Mouse (Mus musculus) ES-Bruce4 (cell line): ENCODE results near the gene Mogat2. TPM values are rescaled to one million over a fixed set of nuclear protein-coding genes. Genes with fewer than 3 reads are reported as not detected.

ENCODE experiments used
- H3K27ac ChIP-seq: 2 replicates; pipeline ENCODE4 v1.5.1; 2012; ENCODE audit warnings: low read length, inconsistent platforms; ENCODE audit not compliant: insufficient read depth
- H3K27me3 ChIP-seq: 2 replicates; pipeline ENCODE4 v1.6.1; 2012; ENCODE audit warnings: mild to moderate bottlenecking, low read length, inconsistent platforms; ENCODE audit not compliant: control insufficient read depth, poor library complexity, insufficient read depth, severe bottlenecking
- H3K36me3 ChIP-seq: 2 replicates; pipeline ENCODE4 v1.6.1; 2012; ENCODE audit warnings: inconsistent platforms, mild to moderate bottlenecking, low read length, moderate library complexity; ENCODE audit not compliant: control insufficient read depth, poor library complexity, insufficient read depth, severe bottlenecking
- H3K4me1 ChIP-seq: one replicate; pipeline ENCODE4 v1.8.1; 2011; ENCODE audit warnings: low read length; ENCODE audit not compliant: control insufficient read depth, insufficient read depth
- H3K4me3 ChIP-seq: 2 replicates; pipeline ENCODE4 v1.5.1; 2011; ENCODE audit warnings: low read depth, mild to moderate bottlenecking, low read length
- H3K9ac ChIP-seq: 2 replicates; pipeline ENCODE4 v1.6.1; 2012; ENCODE audit warnings: low read depth, mild to moderate bottlenecking, inconsistent platforms; ENCODE audit not compliant: poor library complexity, severe bottlenecking
- H3K9me3 ChIP-seq: replicated peaks from 2 replicates; pipeline ENCODE4 v1.6.1; 2012; ENCODE audit warnings: mild to moderate bottlenecking, low read length, inconsistent platforms; ENCODE audit not compliant: control insufficient read depth, poor library complexity, insufficient read depth, severe bottlenecking
- CTCF ChIP-seq: IDR thresholded peaks from one replicate; pipeline ENCODE4 v1.8.1; 2011; ENCODE audit warnings: low read depth, low read length
- EP300 ChIP-seq: IDR thresholded peaks from 2 replicates; pipeline ENCODE4 v1.6.1; 2011; ENCODE audit warnings: low read depth, low read length; ENCODE audit not compliant: insufficient read depth
- POLR2A ChIP-seq: IDR thresholded peaks from one replicate; pipeline ENCODE4 v1.8.1; 2011; ENCODE audit warnings: low read length; ENCODE audit not compliant: insufficient read depth
- polyA plus RNA-seq: library from polyadenylated mRNA; stranded (reverse); fragments of >200 nt; gene quantifications from 2 replicates; pipeline ENCODE4 v1.2.4, GENCODE M21; 2011; ENCODE audit warnings: low read depth; ENCODE audit not compliant: missing spikeins, insufficient read depth, insufficient read length

Gene Mogat2
- polyA plus RNA-seq, 1 experiment: 9.3 TPM

- Histone ChIP-seq H3K36me3 (no peaks in the 10 kb centered on the region), H3K9me3 (no peaks in the 10 kb centered on the region), H3K4me1 (no peaks in the 10 kb centered on the region), H3K27ac (no peak overlapping the region), H3K9ac (no peak overlapping the region), H3K4me3 (no peak overlapping the region), H3K27me3 (no peaks in the 10 kb centered on the region)
- no peak for TF ChIP-seq EP300
Observed at GRCm38 (mm10) chr7:99213686-99214085, 24.7 kb downstream of the Mogat2 start.

GRCm38 (mm10) chr7:99213056-99213455 lies 25.4 kb downstream of the Mogat2 start:
- Histone ChIP-seq H3K36me3 (no peaks in the 10 kb centered on the region), H3K9ac (no peak overlapping the region), H3K27ac (no peak overlapping the region), H3K4me3 (no peak overlapping the region), H3K4me1 (no peaks in the 10 kb centered on the region), H3K9me3 (no peaks in the 10 kb centered on the region), H3K27me3 (no peaks in the 10 kb centered on the region)
- TF ChIP-seq EP300 (no peak), POLR2A (no peak), CTCF (no peak)

GRCm38 (mm10) chr7:99208704-99209103 lies 29.7 kb downstream of the Mogat2 start:
- Histone ChIP-seq H3K36me3 (no peaks in the 10 kb centered on the region), H3K27me3 (no peaks in the 10 kb centered on the region), H3K9ac (no peak overlapping the region), H3K9me3 (no peaks in the 10 kb centered on the region), H3K4me3 (no peak overlapping the region), H3K4me1 (no peaks in the 10 kb centered on the region), H3K27ac (no peak overlapping the region)
- TF ChIP-seq POLR2A: no peak
- TF ChIP-seq EP300: no peak
- no peak for TF ChIP-seq CTCF

GRCm38 (mm10) chr7:99206364-99206763 lies 32.1 kb downstream of the Mogat2 start:
- Histone ChIP-seq H3K27me3 (no peaks in the 10 kb centered on the region), H3K27ac (no peak overlapping the region), H3K4me1 (no peaks in the 10 kb centered on the region), H3K9me3 (no peaks in the 10 kb centered on the region), H3K9ac (no peak overlapping the region), H3K36me3 (no peaks in the 10 kb centered on the region), H3K4me3 (no peak overlapping the region)
- TF ChIP-seq POLR2A: no peak
- TF ChIP-seq EP300: no peak
- TF ChIP-seq CTCF: no peak

GRCm38 (mm10) chr7:99202163-99202562 lies 36.3 kb downstream of the Mogat2 start:
- no peak overlapping the region for H3K4me3 ChIP-seq
- H3K9me3 ChIP-seq: no peaks in the 10 kb centered on the region
- H3K36me3 ChIP-seq: no peaks in the 10 kb centered on the region
- H3K27me3 ChIP-seq: no peaks in the 10 kb centered on the region
- no peak for TF ChIP-seq EP300
- no peak for TF ChIP-seq POLR2A
- TF ChIP-seq CTCF: no peak
- no peak overlapping the region for H3K9ac ChIP-seq
- no peak overlapping the region for H3K27ac ChIP-seq
- no peaks in the 10 kb centered on the region for H3K4me1 ChIP-seq

GRCm38 (mm10) chr7:99200290-99200689 lies 38.1 kb downstream of the Mogat2 start:
- Histone ChIP-seq H3K36me3 (no peaks in the 10 kb centered on the region), H3K9me3 (no peaks in the 10 kb centered on the region; the same call in 1 of the 2 replicates), H3K4me3 (no peak overlapping the region), H3K9ac (no peak overlapping the region), H3K27me3 (no peaks in the 10 kb centered on the region), H3K27ac (no peak overlapping the region), H3K4me1 (no peaks in the 10 kb centered on the region)
- no peak for TF ChIP-seq POLR2A
- TF ChIP-seq EP300: no peak
- TF ChIP-seq CTCF: no peak
